Mouse (Mus musculus) MEL (cell line): ENCODE measurements around the gene Irak1. TPM values are rescaled to one million over a fixed set of nuclear protein-coding genes. Genes with fewer than 3 reads are reported as not detected.

Experiments
- DNase-seq: peaks from one replicate; pipeline ENCODE4 v3.0.0; 2011; ENCODE audit warnings: low read depth, low spot score
- H3K27ac ChIP-seq: 2 replicates; pipeline ENCODE4 v1.5.1; 2012; ENCODE audit warnings: low read depth, mild to moderate bottlenecking, control low read depth, low read length, moderate library complexity; ENCODE audit not compliant: control insufficient read depth
- H3K27me3 ChIP-seq, 2 experiments: fragments of 150-350 bp in 1 of 2; sonication (generic) in 1 of 2; 2 replicates each; pipeline ENCODE4 v1.6.1; 2012; ENCODE audit warnings: low read length in 2 of 2, mild to moderate bottlenecking in 2 of 2, improper control_type of control experiment in 1 of 2, moderate library complexity in 1 of 2; ENCODE audit not compliant: insufficient read depth in 2 of 2, control insufficient read depth in 1 of 2
- H3K36me3 ChIP-seq, 2 experiments: 2 replicates each; pipeline ENCODE4 v1.6.1; 2012 to 2014; ENCODE audit warnings: low read length in 2 of 2, improper control_type of control experiment in 1 of 2, inconsistent platforms in 1 of 2, mild to moderate bottlenecking in 1 of 2; ENCODE audit not compliant: insufficient read depth in 2 of 2, control insufficient read depth in 1 of 2
- H3K4me1 ChIP-seq, 2 experiments: fragments of 150-350 bp in 1 of 2; sonication (generic) in 1 of 2; 2 replicates each; pipeline ENCODE4 v1.6.1; 2012; ENCODE audit warnings: low read length in 2 of 2, improper control_type of control experiment in 1 of 2, mild to moderate bottlenecking in 1 of 2; ENCODE audit not compliant: insufficient read depth in 2 of 2, control insufficient read depth in 1 of 2
- H3K4me3 ChIP-seq, 2 experiments: fragments of 150-350 bp in 1 of 2; sonication (generic) in 1 of 2; 2 replicates each; pipeline ENCODE4 v1.5.1; 2012; ENCODE audit warnings: low read depth in 2 of 2, low read length in 2 of 2, mild to moderate bottlenecking in 2 of 2, moderate library complexity in 2 of 2, control low read depth in 1 of 2, improper control_type of control experiment in 1 of 2; ENCODE audit not compliant: control insufficient read depth in 1 of 2, insufficient read depth in 1 of 2
- H3K79me2 ChIP-seq: 2 replicates; pipeline ENCODE4 v1.6.1; 2012; ENCODE audit warnings: mild to moderate bottlenecking, low read length, moderate library complexity; ENCODE audit not compliant: control insufficient read depth, poor library complexity, insufficient read depth
- H3K9ac ChIP-seq: 2 replicates; pipeline ENCODE4 v1.6.1; 2012; ENCODE audit warnings: low read depth, mild to moderate bottlenecking, control low read depth, low read length, moderate library complexity; ENCODE audit not compliant: control insufficient read depth, poor library complexity, severe bottlenecking
- H3K9me3 ChIP-seq: fragments of 150-350 bp; sonication (generic); replicated peaks from 2 replicates; pipeline ENCODE4 v1.6.1; 2012; ENCODE audit warnings: mild to moderate bottlenecking, low read length, improper control_type of control experiment, moderate library complexity; ENCODE audit not compliant: insufficient read depth
- CHD1 ChIP-seq: IDR thresholded peaks from 2 replicates; pipeline ENCODE4 v1.6.1; 2012; ENCODE audit warnings: low read depth, mild to moderate bottlenecking, inconsistent platforms, low read length, improper control_type of control experiment
- CTCF ChIP-seq, 3 experiments: IDR thresholded peaks in 2 of 3; conservative IDR thresholded peaks in 1 of 3; 2 replicates each; pipeline ENCODE4 v1.5.1; 2011 to 2012; ENCODE audit warnings: low read length in 3 of 3, low read depth in 2 of 3, mild to moderate bottlenecking in 2 of 3, improper control_type of control experiment in 1 of 3, inconsistent platforms in 1 of 3, mixed read lengths in 1 of 3, moderate library complexity in 1 of 3; ENCODE audit not compliant: control insufficient read depth in 1 of 3, insufficient read depth in 1 of 3, poor library complexity in 1 of 3, severe bottlenecking in 1 of 3
- EP300 ChIP-seq, 2 experiments: IDR thresholded peaks; 2 replicates each; pipeline ENCODE4 v1.6.1; 2011; ENCODE audit warnings: improper control_type of control experiment in 2 of 2, low read length in 2 of 2, low read depth in 1 of 2, mild to moderate bottlenecking in 1 of 2
- GABPA ChIP-seq: IDR thresholded peaks from 2 replicates; pipeline ENCODE4 v1.6.1; 2012; ENCODE audit warnings: low read depth, mild to moderate bottlenecking, inconsistent platforms, low read length, improper control_type of control experiment, moderate library complexity
- KAT2A ChIP-seq: conservative IDR thresholded peaks from 2 replicates; pipeline ENCODE4 v1.6.1; 2012; ENCODE audit warnings: low read depth, low read length, improper control_type of control experiment, inconsistent platforms
- MAFK ChIP-seq: IDR thresholded peaks from 2 replicates; pipeline ENCODE4 v1.6.1; 2011; ENCODE audit warnings: low read depth, mild to moderate bottlenecking, low read length, improper control_type of control experiment, borderline replicate concordance
- MAZ ChIP-seq: IDR thresholded peaks from 2 replicates; pipeline ENCODE4 v1.6.1; 2012; ENCODE audit warnings: low read depth, mild to moderate bottlenecking, inconsistent platforms, low read length, improper control_type of control experiment
- MEF2A ChIP-seq: IDR thresholded peaks from 2 replicates; pipeline ENCODE4 v1.6.1; 2014; ENCODE audit warnings: low read depth, mild to moderate bottlenecking, inconsistent platforms, low read length, improper control_type of control experiment; ENCODE audit not compliant: poor library complexity, insufficient replicate concordance, severe bottlenecking; ENCODE audit errors: extremely low read depth
- MYB ChIP-seq: IDR thresholded peaks from 2 replicates; pipeline ENCODE4 v1.6.1; 2011; ENCODE audit warnings: mild to moderate bottlenecking, low read depth, low read length, improper control_type of control experiment
- MYC ChIP-seq: IDR thresholded peaks from 2 replicates; pipeline ENCODE4 v1.6.1; 2011; ENCODE audit warnings: low read depth, mild to moderate bottlenecking, low read length, improper control_type of control experiment, moderate library complexity
- NRF1 ChIP-seq: IDR thresholded peaks from 2 replicates; pipeline ENCODE4 v1.6.1; 2014; ENCODE audit warnings: low read depth, mild to moderate bottlenecking, inconsistent platforms, low read length, improper control_type of control experiment, moderate library complexity; ENCODE audit not compliant: poor library complexity, insufficient read depth, severe bottlenecking
- RCOR1 ChIP-seq: IDR thresholded peaks from 2 replicates; pipeline ENCODE4 v1.6.1; 2012; ENCODE audit warnings: low read depth, mild to moderate bottlenecking, inconsistent platforms, low read length, improper control_type of control experiment
- SMC3 ChIP-seq: IDR thresholded peaks from 2 replicates; pipeline ENCODE4 v1.6.1; 2011; ENCODE audit warnings: low read depth, low read length, improper control_type of control experiment
- TBP ChIP-seq: IDR thresholded peaks from 2 replicates; pipeline ENCODE4 v1.8.0; 2011; ENCODE audit warnings: low read depth, low read length, improper control_type of control experiment
- TCF12 ChIP-seq: IDR thresholded peaks from 2 replicates; pipeline ENCODE4 v1.6.1; 2014; ENCODE audit warnings: low read depth, mild to moderate bottlenecking, inconsistent platforms, low read length, improper control_type of control experiment, moderate library complexity
- UBTF ChIP-seq: IDR thresholded peaks from 2 replicates; pipeline ENCODE4 v1.6.1; 2012; ENCODE audit warnings: low read depth, mild to moderate bottlenecking, inconsistent platforms, low read length, improper control_type of control experiment, moderate library complexity, borderline replicate concordance; ENCODE audit not compliant: insufficient read depth
- USF1 ChIP-seq: IDR thresholded peaks from 2 replicates; pipeline ENCODE4 v1.6.1; 2014; ENCODE audit warnings: low read depth, mild to moderate bottlenecking, inconsistent platforms, low read length, improper control_type of control experiment, moderate library complexity
- ZKSCAN1 ChIP-seq: IDR thresholded peaks from 2 replicates; pipeline ENCODE4 v1.6.1; 2012; ENCODE audit warnings: low read depth, mild to moderate bottlenecking, inconsistent platforms, low read length, improper control_type of control experiment, moderate library complexity
- ZNF384 ChIP-seq: IDR thresholded peaks from 2 replicates; pipeline ENCODE4 v1.6.1; 2012; ENCODE audit warnings: low read depth, mild to moderate bottlenecking, inconsistent platforms, low read length, improper control_type of control experiment
- polyA plus RNA-seq, 2 experiments: library from polyadenylated mRNA; stranded (reverse) in 1 of 2; unstranded in 1 of 2; fragments of >175 nt in 1 of 2; fragments of >200 nt in 1 of 2; gene quantifications; 2 replicates each; pipeline versions ENCODE4 v1.2.1 to v1.2.4; 2012; ENCODE audit warnings: low replicate concordance in 2 of 2, low read depth in 1 of 2; ENCODE audit not compliant: insufficient read length in 2 of 2, insufficient read depth in 1 of 2, missing spikeins in 1 of 2
- total RNA-seq: library from RNA; depleted of rRNA; stranded (reverse); fragments of 300-350 nt; gene quantifications from 2 replicates; pipeline ENCODE4 v1.2.3, GENCODE M21; 2012

Gene Irak1
- total and polyA plus RNA-seq, 3 experiments = 33.7 to 106 TPM; not detected in 1

DNA sequence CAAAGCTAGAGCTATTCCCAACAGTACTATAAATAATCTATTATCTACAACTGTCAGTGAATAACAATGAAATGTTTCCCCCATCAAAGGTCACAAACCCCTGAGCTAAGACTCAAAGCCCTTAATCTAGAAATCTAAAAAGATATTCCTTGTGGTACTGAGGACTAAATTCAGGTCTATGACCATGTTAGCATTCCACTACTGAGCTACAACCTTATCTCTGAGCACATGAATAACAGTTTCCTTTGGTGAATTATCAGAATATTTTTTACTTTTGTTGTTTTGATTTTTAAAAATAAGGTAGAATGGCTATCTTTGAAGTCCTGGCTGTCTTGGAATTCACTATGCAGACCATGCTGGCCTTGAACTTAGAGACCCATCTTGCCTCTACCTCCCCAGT lies 47.1 kb upstream of the Irak1 start:
- H3K36me3 ChIP-seq = peaks cover 4 to 13% of the 10 kb centered on the region in 2 experiments
- no peak overlapping the region for H3K27ac ChIP-seq
- H3K9me3 ChIP-seq = no peaks in the 10 kb centered on the region
- DNase-seq = no peak
- no peak overlapping the region for H3K9ac ChIP-seq
- peaks cover 1% of the 10 kb centered on the region; the same call in 1 of the 2 replicates for H3K79me2 ChIP-seq
- H3K4me1 ChIP-seq = peaks cover 2 to 9% of the 10 kb centered on the region in 2 experiments; a peak in 2 of 4 replicates
- no peak overlapping the region for H3K4me3 ChIP-seq
- no peak for TF ChIP-seq ZNF384
- no peak for TF ChIP-seq MAFK
- no peak for TF ChIP-seq CTCF (IDR thresholded peaks at IDR 0.05 in 2 of 3, conservative IDR thresholded peaks at IDR 0.05 in 1 of 3; ENCODE audit: control insufficient read depth in 1 of 3, insufficient read depth in 1 of 3, low read depth in 2 of 3, low read length in 3 of 3, poor library complexity in 1 of 3, severe bottlenecking in 1 of 3)
- TF ChIP-seq RCOR1 = peak; percentile 73
- TF ChIP-seq MYC = no peak
- peak; percentile 52 to 67 for TF ChIP-seq EP300 (IDR thresholded peaks at IDR 0.05; ENCODE audit: low read depth in 1 of 2, low read length in 2 of 2)
- no peak for TF ChIP-seq UBTF
- no peak for TF ChIP-seq MYB
- TF ChIP-seq ZKSCAN1 = no peak
- TF ChIP-seq KAT2A = no peak
- no peak for TF ChIP-seq SMC3
- TF ChIP-seq MEF2A = 0 out of 2 replicates have a peak, but pooled peaks have one; percentile 8
- no peak for TF ChIP-seq MAZ
- TF ChIP-seq GABPA = no peak
- no peak for TF ChIP-seq CHD1
- peak; percentile 46; the same call in 1 of the 2 replicates for TF ChIP-seq TCF12
- no peak for TF ChIP-seq TBP
- TF ChIP-seq USF1 = no peak
- H3K27me3 ChIP-seq = no peaks in the 10 kb centered on the region

DNA sequence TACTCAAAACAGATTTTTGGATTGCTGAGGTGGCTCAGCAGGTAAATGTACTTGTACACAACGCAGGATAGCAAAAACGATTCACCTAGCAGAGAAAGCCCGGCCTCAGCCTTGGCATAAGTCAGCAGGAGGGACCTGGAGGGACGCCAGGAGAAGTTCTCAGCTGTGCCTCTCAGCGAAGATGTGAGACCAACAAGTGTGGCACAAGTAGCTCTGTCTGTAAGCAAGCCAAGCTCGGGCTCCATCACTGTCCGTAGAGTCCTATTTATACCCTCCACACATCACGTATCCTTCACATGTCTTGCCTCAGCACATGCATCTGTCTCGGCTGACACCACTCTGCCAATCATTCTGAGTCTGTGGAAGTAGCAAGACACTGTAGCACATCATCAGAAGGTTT lies 44.2 kb upstream of the Irak1 start:
- Histone ChIP-seq H3K36me3 (peaks cover 2 to 10% of the 10 kb centered on the region in 2 experiments; a peak in 3 of 4 replicates), H3K79me2 (peaks cover 1% of the 10 kb centered on the region; the same call in 1 of the 2 replicates), H3K27me3 (no peaks in the 10 kb centered on the region), H3K9ac (no peak overlapping the region), H3K9me3 (no peaks in the 10 kb centered on the region), H3K4me1 (peaks cover 2 to 4% of the 10 kb centered on the region in 2 experiments; a peak in 2 of 4 replicates), H3K4me3 (no peak overlapping the region), H3K27ac (no peak overlapping the region)
- TF ChIP-seq ZKSCAN1 = no peak
- TF ChIP-seq NRF1 = no peak
- TF ChIP-seq MYB = no peak
- DNase-seq = no peak
